Mouse (Mus musculus) myocyte (in vitro differentiated cells): Measurements from ENCODE around the gene Pdzrn4. TPM values are rescaled to one million over a fixed set of nuclear protein-coding genes. Genes with fewer than 3 reads are reported as not detected.

Experiments used
- H3K27me3 ChIP-seq: one replicate; pipeline ENCODE4 v1.6.1; 2011; ENCODE audit not compliant: control insufficient read depth, insufficient read depth, insufficient read length
- H3K36me3 ChIP-seq: one replicate; pipeline ENCODE4 v1.6.1; 2011; ENCODE audit not compliant: control insufficient read depth, insufficient read depth
- H3K4me2 ChIP-seq: one replicate; pipeline ENCODE4 v1.6.1; 2011; ENCODE audit warnings: low read depth, control low read depth
- H3K4me3 ChIP-seq: one replicate; pipeline ENCODE4 v1.5.1; 2011; ENCODE audit warnings: mild to moderate bottlenecking, control low read depth, moderate library complexity
- H3K79me2 ChIP-seq: one replicate; pipeline ENCODE4 v1.6.1; 2011; ENCODE audit not compliant: control insufficient read depth, insufficient read depth
- H3ac ChIP-seq: one replicate; pipeline ENCODE4 v1.6.1; 2011; ENCODE audit not compliant: control insufficient read depth, insufficient read length
- CEBPB ChIP-seq: IDR thresholded peaks from 2 replicates; pipeline ENCODE4 v1.6.1; 2011; ENCODE audit warnings: mild to moderate bottlenecking, moderate library complexity; ENCODE audit not compliant: poor library complexity, insufficient read depth, severe bottlenecking
- E2F4 ChIP-seq: IDR thresholded peaks from one replicate; pipeline ENCODE4 v1.6.1; 2011; ENCODE audit warnings: mild to moderate bottlenecking, control low read depth, moderate library complexity; ENCODE audit not compliant: insufficient read depth
- MAX ChIP-seq: IDR thresholded peaks from one replicate; pipeline ENCODE4 v1.6.1; 2011; ENCODE audit warnings: low read depth, mild to moderate bottlenecking, control low read depth
- MYOD1 ChIP-seq, 3 experiments: IDR thresholded peaks; one replicate each; pipeline ENCODE4 v1.6.1; 2011; ENCODE audit warnings: control low read depth in 2 of 3, low read depth in 2 of 3, mild to moderate bottlenecking in 2 of 3, moderate library complexity in 1 of 3; ENCODE audit not compliant: insufficient read length in 2 of 3, control insufficient read depth in 1 of 3
- MYOG ChIP-seq, 3 experiments: IDR thresholded peaks; one replicate each; pipeline ENCODE4 v1.6.1; 2011; ENCODE audit warnings: control low read depth in 2 of 3, low read depth in 2 of 3, mild to moderate bottlenecking in 2 of 3; ENCODE audit not compliant: insufficient read length in 2 of 3, control insufficient read depth in 1 of 3, insufficient read depth in 1 of 3
- POLR2A ChIP-seq: IDR thresholded peaks from one replicate; pipeline ENCODE4 v1.6.1; 2011; ENCODE audit warnings: low read depth, mild to moderate bottlenecking, control low read depth, moderate library complexity; ENCODE audit not compliant: insufficient read length
- POLR2AphosphoS2 ChIP-seq: IDR thresholded peaks from one replicate; pipeline ENCODE4 v1.6.1; 2011; ENCODE audit warnings: low read depth, control low read depth; ENCODE audit not compliant: insufficient read length
- REST ChIP-seq: IDR thresholded peaks from one replicate; pipeline ENCODE4 v1.6.1; 2011; ENCODE audit warnings: mild to moderate bottlenecking, control low read depth, moderate library complexity; ENCODE audit not compliant: insufficient read depth, insufficient read length
- SRF ChIP-seq: IDR thresholded peaks from one replicate; pipeline ENCODE4 v1.6.1; 2011; ENCODE audit warnings: low read depth; ENCODE audit not compliant: control insufficient read depth, insufficient read length
- TCF12 ChIP-seq: IDR thresholded peaks from one replicate; pipeline ENCODE4 v1.6.1; 2011; ENCODE audit warnings: mild to moderate bottlenecking, control low read depth; ENCODE audit not compliant: poor library complexity, insufficient read depth, severe bottlenecking
- TCF3 ChIP-seq: IDR thresholded peaks from one replicate; pipeline ENCODE4 v1.6.1; 2011; ENCODE audit warnings: low read depth, control low read depth; ENCODE audit not compliant: insufficient read length
- USF1 ChIP-seq: IDR thresholded peaks from one replicate; pipeline ENCODE4 v1.6.1; 2011; ENCODE audit warnings: low read depth, mild to moderate bottlenecking, control low read depth, moderate library complexity
- polyA plus RNA-seq: library from polyadenylated mRNA; unstranded; fragments of >200 nt; fragmentation: generic; extraction: Trizol; gene quantifications from one replicate; pipeline ENCODE4 v1.2.1, GENCODE M21; 2012; ENCODE audit warnings: missing spikeins

Pdzrn4 gene
- polyA plus RNA-seq, 1 experiment: 0.07 TPM

- Histone ChIP-seq H3ac (no peak overlapping the region), H3K4me3 (no peak overlapping the region), H3K4me2 (no peak overlapping the region), H3K36me3 (no peaks in the 10 kb centered on the region), H3K27me3 (no peaks in the 10 kb centered on the region), H3K79me2 (no peaks in the 10 kb centered on the region)
- TF ChIP-seq TCF12 (no peak), USF1 (no peak)
Observed at GRCm38 (mm10) chr15:92558592-92558991, 161.9 kb downstream of the Pdzrn4 start.

GRCm38 (mm10) chr15:92562149-92562548 lies 165.5 kb downstream of the Pdzrn4 start:
- Histone ChIP-seq H3K27me3 (no peaks in the 10 kb centered on the region), H3K4me2 (no peak overlapping the region), H3ac (no peak overlapping the region), H3K4me3 (no peak overlapping the region), H3K36me3 (no peaks in the 10 kb centered on the region), H3K79me2 (no peaks in the 10 kb centered on the region)
- TF ChIP-seq MYOD1 (IDR thresholded peaks at IDR 0.05; ENCODE audit: control insufficient read depth in 1 of 3, insufficient read length in 2 of 3, low read depth in 2 of 3) (no peak), POLR2A (no peak), CEBPB (no peak), REST (no peak), TCF12 (no peak), POLR2AphosphoS2 (no peak), TCF3 (no peak), MYOG (IDR thresholded peaks at IDR 0.05; ENCODE audit: control insufficient read depth in 1 of 3, insufficient read depth in 1 of 3, insufficient read length in 2 of 3, low read depth in 2 of 3) (no peak), USF1 (no peak), MAX (no peak), E2F4 (no peak), SRF (no peak)

GRCm38 (mm10) chr15:92563576-92563975 lies 166.9 kb downstream of the Pdzrn4 start:
- H3K4me3 ChIP-seq: no peak overlapping the region
- H3K4me2 ChIP-seq: no peak overlapping the region
- no peaks in the 10 kb centered on the region for H3K36me3 ChIP-seq
- H3K27me3 ChIP-seq: no peaks in the 10 kb centered on the region
- TF ChIP-seq MAX (no peak), TCF12 (no peak), MYOD1 (IDR thresholded peaks at IDR 0.05; ENCODE audit: control insufficient read depth in 1 of 3, insufficient read length in 2 of 3, low read depth in 2 of 3) (no peak), CEBPB (no peak), REST (no peak), TCF3 (no peak), USF1 (no peak), E2F4 (no peak), MYOG (IDR thresholded peaks at IDR 0.05; ENCODE audit: control insufficient read depth in 1 of 3, insufficient read depth in 1 of 3, insufficient read length in 2 of 3, low read depth in 2 of 3) (no peak), POLR2A (no peak), POLR2AphosphoS2 (no peak), SRF (no peak)
- no peaks in the 10 kb centered on the region for H3K79me2 ChIP-seq
- H3ac ChIP-seq: no peak overlapping the region

- TF ChIP-seq MYOD1 (IDR thresholded peaks at IDR 0.05; ENCODE audit: control insufficient read depth in 1 of 3, insufficient read length in 2 of 3, low read depth in 2 of 3): no peak
- no peak for TF ChIP-seq POLR2A
- no peak for TF ChIP-seq TCF12
- no peak for TF ChIP-seq USF1
- no peak for TF ChIP-seq MYOG (IDR thresholded peaks at IDR 0.05; ENCODE audit: control insufficient read depth in 1 of 3, insufficient read depth in 1 of 3, insufficient read length in 2 of 3, low read depth in 2 of 3)
- TF ChIP-seq POLR2AphosphoS2: no peak
- no peak for TF ChIP-seq MAX
- TF ChIP-seq CEBPB: no peak
- TF ChIP-seq TCF3: no peak
- no peak for TF ChIP-seq REST
- TF ChIP-seq SRF: no peak
- no peak for TF ChIP-seq E2F4
- Histone ChIP-seq H3K36me3 (no peaks in the 10 kb centered on the region), H3K4me2 (no peak overlapping the region), H3K27me3 (no peaks in the 10 kb centered on the region), H3ac (no peak overlapping the region), H3K4me3 (no peak overlapping the region), H3K79me2 (no peaks in the 10 kb centered on the region)
Observed at GRCm38 (mm10) chr15:92570526-92571243, 174.0 kb downstream of the Pdzrn4 start.

- Histone ChIP-seq H3K4me2 (no peak overlapping the region), H3K27me3 (no peaks in the 10 kb centered on the region), H3K79me2 (no peaks in the 10 kb centered on the region), H3K4me3 (no peak overlapping the region), H3ac (no peak overlapping the region), H3K36me3 (no peaks in the 10 kb centered on the region)
- TF ChIP-seq E2F4: no peak
- no peak for TF ChIP-seq POLR2AphosphoS2
- TF ChIP-seq USF1: no peak
- no peak for TF ChIP-seq MYOD1 (IDR thresholded peaks at IDR 0.05; ENCODE audit: control insufficient read depth in 1 of 3, insufficient read length in 2 of 3, low read depth in 2 of 3)
- no peak for TF ChIP-seq CEBPB
- TF ChIP-seq MYOG (IDR thresholded peaks at IDR 0.05; ENCODE audit: control insufficient read depth in 1 of 3, insufficient read depth in 1 of 3, insufficient read length in 2 of 3, low read depth in 2 of 3): no peak
- no peak for TF ChIP-seq TCF3
- TF ChIP-seq SRF: no peak
- TF ChIP-seq TCF12: no peak
- no peak for TF ChIP-seq REST
- no peak for TF ChIP-seq MAX
- TF ChIP-seq POLR2A: no peak
Observed at GRCm38 (mm10) chr15:92571244-92571539, 174.5 kb downstream of the Pdzrn4 start.
